In genomic region chr2:38350796-38351195, GRCm38 (mm10) we compare ENCODE assay signal across 8 mouse cellular contexts. TPM values are rescaled to one million over a fixed set of nuclear protein-coding genes. Genes with fewer than 3 reads are reported as not detected.
DNase-seq lines count a peak whose midpoint lies in the region; ATAC-seq and TF ChIP-seq lines count a peak whose summit lies in the region.

No protein-coding gene starts in this region.

- TF ChIP-seq CTCF in spleen, adult 2 months (IDR thresholded peaks at IDR 0.05; ENCODE audit: extremely low read depth, insufficient read depth, insufficient read length, insufficient replicate concordance) = no peak
- TF ChIP-seq CTCF in heart, adult 2 months (IDR thresholded peaks at IDR 0.05) = no peak
- TF ChIP-seq CTCF in stomach, postnatal 0 days (IDR thresholded peaks at IDR 0.05; ENCODE audit: low read depth) = no peak

- 1% methylated on average over 37 of the region's 37 CpGs for WGBS in spleen, adult 2 months
- WGBS in embryonic facial prominence, embryonic 11.5 days = under 1% methylated on average over 37 of the region's 37 CpGs
- under 1% methylated on average over 37 of the region's 37 CpGs for WGBS in heart, adult 2 months
- under 1% methylated on average over 37 of the region's 37 CpGs for WGBS in limb, embryonic 12.5 days
- WGBS in midbrain, embryonic 13.5 days = under 1% methylated on average over 36 of the region's 37 CpGs
- WGBS in stomach, postnatal 0 days = 0% methylated on average over 34 of the region's 37 CpGs

- TF ChIP-seq EP300 in heart, adult 2 months (IDR thresholded peaks at IDR 0.05; ENCODE audit: insufficient read depth, low read depth, low read length) = no peak
- TF ChIP-seq EP300 in stomach, postnatal 0 days (optimal IDR thresholded peaks at IDR 0.05) = no peak

- peaks cover 21% of the 10 kb centered on the region for H3K4me1 ChIP-seq in spleen, adult 2 months (ENCODE audit: control insufficient read depth, insufficient read depth, insufficient read length)
- H3K4me1 ChIP-seq in embryonic facial prominence, embryonic 11.5 days (ENCODE audit: control insufficient read depth, insufficient read depth, low read length) = peaks cover 4% of the 10 kb centered on the region; the same call in 1 of the 2 replicates
- H3K4me1 ChIP-seq in heart, adult 2 months (ENCODE audit: control insufficient read depth, insufficient read depth, low read length) = no peaks in the 10 kb centered on the region
- peaks cover 75% of the 10 kb centered on the region for H3K4me1 ChIP-seq in limb, embryonic 12.5 days (replicated peaks)
- H3K4me1 ChIP-seq in midbrain, embryonic 13.5 days (replicated peaks) = peaks cover 65% of the 10 kb centered on the region
- peaks cover 5% of the 10 kb centered on the region; the same call in 1 of the 2 replicates for H3K4me1 ChIP-seq in stomach, postnatal 0 days (replicated peaks; ENCODE audit: control insufficient read depth, insufficient read depth)

- H3K9ac ChIP-seq in embryonic facial prominence, embryonic 11.5 days (replicated peaks; ENCODE audit: low read length) = peak overlapping the region; percentile 7; the same call in 1 of the 2 replicates
- no peak overlapping the region for H3K9ac ChIP-seq in heart, adult 2 months (ENCODE audit: low read depth, low read length)
- peak overlapping the region; percentile 58 for H3K9ac ChIP-seq in limb, embryonic 12.5 days (replicated peaks)
- H3K9ac ChIP-seq in midbrain, embryonic 13.5 days (replicated peaks) = peak overlapping the region; percentile 88
- no peak overlapping the region for H3K9ac ChIP-seq in stomach, postnatal 0 days (ENCODE audit: low read length)

- no peak overlapping the region for H3K27ac ChIP-seq in spleen, adult 2 months (ENCODE audit: insufficient read depth, low read length)
- H3K27ac ChIP-seq in embryonic facial prominence, embryonic 11.5 days (replicated peaks; ENCODE audit: low read depth, low read length) = no peak overlapping the region
- H3K27ac ChIP-seq in heart, adult 2 months = no peak overlapping the region
- H3K27ac ChIP-seq in limb, embryonic 12.5 days = peak overlapping the region; percentile 89
- H3K27ac ChIP-seq in midbrain, embryonic 13.5 days = peak overlapping the region; percentile 96
- no peak overlapping the region for H3K27ac ChIP-seq in stomach, postnatal 0 days (replicated peaks)

- peak in 1 of 2 experiments; percentile 22 for DNase-seq in spleen, adult 2 months (ENCODE audit: low read depth in 1 of 2, low spot score in 2 of 2)
- DNase-seq in spleen, postnatal 10 days (ENCODE audit: low spot score in 2 of 2) = no peak
- peak; percentile 94 for DNase-seq in embryonic facial prominence, embryonic 11.5 days (ENCODE audit: low spot score)
- peak; percentile 85 to 87 for DNase-seq in heart, adult 2 months
- DNase-seq in kidney, adult 18-20 months = peak; percentile 76
- DNase-seq in stomach, postnatal 0 days (ENCODE audit: low spot score) = peak; percentile 71

- no peaks in the 10 kb centered on the region for H3K9me3 ChIP-seq in embryonic facial prominence, embryonic 11.5 days (replicated peaks; ENCODE audit: control insufficient read depth, low read length)
- no peaks in the 10 kb centered on the region for H3K9me3 ChIP-seq in limb, embryonic 12.5 days
- H3K9me3 ChIP-seq in midbrain, embryonic 13.5 days = no peaks in the 10 kb centered on the region
- H3K9me3 ChIP-seq in stomach, postnatal 0 days (ENCODE audit: control insufficient read depth, low read length) = no peaks in the 10 kb centered on the region

- peak overlapping the region; percentile 52 for H3K4me3 ChIP-seq in spleen, adult 2 months (ENCODE audit: extremely low read depth, insufficient read depth, insufficient read length)
- H3K4me3 ChIP-seq in embryonic facial prominence, embryonic 11.5 days (ENCODE audit: low read depth, low read length) = peak overlapping the region; percentile 43
- peak overlapping the region; percentile 43 for H3K4me3 ChIP-seq in heart, adult 2 months
- H3K4me3 ChIP-seq in limb, embryonic 12.5 days (replicated peaks) = peak overlapping the region; percentile 62
- H3K4me3 ChIP-seq in midbrain, embryonic 13.5 days (replicated peaks) = peak overlapping the region; percentile 63
- peak overlapping the region; percentile 41 for H3K4me3 ChIP-seq in stomach, postnatal 0 days (ENCODE audit: low read depth, low read length)

- TF ChIP-seq POLR2A in spleen, adult 2 months (IDR thresholded peaks at IDR 0.05; ENCODE audit: low read depth, low read length) = no peak
- TF ChIP-seq POLR2A in heart, adult 2 months (IDR thresholded peaks at IDR 0.05; ENCODE audit: insufficient read depth, low read depth, low read length) = no peak

- peak overlapping the region; percentile 76 for H3K4me2 ChIP-seq in embryonic facial prominence, embryonic 11.5 days (ENCODE audit: low read depth, low read length)
- peak overlapping the region; percentile 88 for H3K4me2 ChIP-seq in limb, embryonic 12.5 days
- H3K4me2 ChIP-seq in midbrain, embryonic 13.5 days (replicated peaks) = peak overlapping the region; percentile 68
- peak overlapping the region; percentile 62 for H3K4me2 ChIP-seq in stomach, postnatal 0 days (replicated peaks; ENCODE audit: low read depth)

- peaks cover 65% of the 10 kb centered on the region for H3K27me3 ChIP-seq in spleen, adult 2 months (ENCODE audit: control insufficient read depth, insufficient read depth, low read length)
- H3K27me3 ChIP-seq in embryonic facial prominence, embryonic 11.5 days (ENCODE audit: control insufficient read depth, insufficient read depth, low read length) = peaks cover 83% of the 10 kb centered on the region
- H3K27me3 ChIP-seq in heart, adult 2 months (ENCODE audit: control insufficient read depth, insufficient read depth, low read length) = peaks cover 46% of the 10 kb centered on the region
- peaks cover 93% of the 10 kb centered on the region for H3K27me3 ChIP-seq in limb, embryonic 12.5 days
- peaks cover 88% of the 10 kb centered on the region for H3K27me3 ChIP-seq in midbrain, embryonic 13.5 days
- H3K27me3 ChIP-seq in stomach, postnatal 0 days (ENCODE audit: control insufficient read depth, insufficient read depth, low read length) = peaks cover 53% of the 10 kb centered on the region

- ATAC-seq in embryonic facial prominence, embryonic 11.5 days (replicated peaks; ENCODE audit: insufficient number of reproducible peaks, low FRiP score, low TSS enrichment, low read depth) = peak; percentile 92
- ATAC-seq in limb, embryonic 12.5 days (ENCODE audit: insufficient number of reproducible peaks, insufficient read depth, low FRiP score, low TSS enrichment, low read depth) = peak; percentile 94
- ATAC-seq in midbrain, embryonic 13.5 days = peak; percentile 92
- ATAC-seq in stomach, postnatal 0 days (ENCODE audit: low FRiP score, low TSS enrichment) = peak; percentile 86

- H3K79me2 ChIP-seq in heart, adult 2 months (replicated peaks; ENCODE audit: control insufficient read depth, insufficient read depth, low read length) = no peaks in the 10 kb centered on the region

- intact Hi-C loops in heart, adult 2 months (cut with DNase I) = loop anchor here (10.0 kb wide), 1 partner anchor 364 kb away; the partner anchor contains the start of gene Nr5a1

- no peaks in the 10 kb centered on the region for H3K36me3 ChIP-seq in spleen, adult 2 months (ENCODE audit: control insufficient read depth, insufficient read depth, low read length)
- no peaks in the 10 kb centered on the region for H3K36me3 ChIP-seq in embryonic facial prominence, embryonic 11.5 days (replicated peaks; ENCODE audit: control insufficient read depth, insufficient read depth, low read depth, low read length)
- no peaks in the 10 kb centered on the region for H3K36me3 ChIP-seq in heart, adult 2 months (ENCODE audit: control insufficient read depth, insufficient read depth, low read length)
- H3K36me3 ChIP-seq in limb, embryonic 12.5 days = 0 out of 2 replicates have a peak, but pooled peaks cover 4% of the 10 kb centered on the region
- no peaks in the 10 kb centered on the region for H3K36me3 ChIP-seq in midbrain, embryonic 13.5 days
- H3K36me3 ChIP-seq in stomach, postnatal 0 days (ENCODE audit: control insufficient read depth, insufficient read depth, low read length) = no peaks in the 10 kb centered on the region

RNA-seq across cellular contexts. Expression of gene Lhx2, which starts 11.7 kb away (rescaled TPM):
- polyA plus RNA-seq in spleen, adult 2 months (2012; rRNA removed) = 0.25 and 0.30 TPM in 2 replicates
- 15.5 and 18.6 TPM in 2 replicates for polyA plus RNA-seq in embryonic facial prominence, embryonic 11.5 days (2014; fragmentation: Nextera tagmentation; extraction: Ambion mirVana)
- total RNA-seq in heart, adult 2 months (2021) = not detected
- 0.06 TPM in 1 of 2 replicates, not detected in the other for polyA plus RNA-seq in heart, adult 2 months (2012; rRNA removed)
- 36.9 and 42.7 TPM in 2 replicates for polyA plus RNA-seq in limb, embryonic 12.5 days (2016; fragmentation: Nextera tagmentation; extraction: Ambion mirVana)
- 89.3 and 97.3 TPM in 2 replicates for polyA plus RNA-seq in midbrain, embryonic 13.5 days (2015; fragmentation: Nextera tagmentation; extraction: Ambion mirVana)
- polyA plus RNA-seq in stomach, postnatal 0 days (2015; fragmentation: Nextera tagmentation; extraction: Ambion mirVana) = not detected in 2 replicates

Comparison
In these comparisons a context has a peak if more than half of its experiments do, and no peak if none do; other contexts are left out.
1. DNase-seq: peak in embryonic facial prominence, embryonic 11.5 days (single experiment), heart, adult 2 months (2 of 2), kidney, adult 18-20 months (single experiment) and stomach, postnatal 0 days (single experiment); none in spleen, postnatal 10 days (0 of 2).
2. H3K27ac ChIP-seq: peak in limb, embryonic 12.5 days (single experiment) and midbrain, embryonic 13.5 days (single experiment); none in spleen, adult 2 months (single experiment), embryonic facial prominence, embryonic 11.5 days (single experiment), heart, adult 2 months (single experiment) and stomach, postnatal 0 days (single experiment).
3. H3K9ac ChIP-seq: peak in embryonic facial prominence, embryonic 11.5 days (single experiment), limb, embryonic 12.5 days (single experiment) and midbrain, embryonic 13.5 days (single experiment); none in heart, adult 2 months (single experiment) and stomach, postnatal 0 days (single experiment).
4. RNA of gene Lhx2, which starts 11.7 kb away (polyA plus RNA-seq): 89.3 to 97.3 TPM in midbrain, embryonic 13.5 days, 36.9 to 42.7 TPM in limb, embryonic 12.5 days and 15.5 to 18.6 TPM in embryonic facial prominence, embryonic 11.5 days; 0.25 to 0.30 TPM in spleen, adult 2 months, not detected in stomach, postnatal 0 days and 0.06 TPM in heart, adult 2 months; every median in the first group is over 10 times any median in the second.
5. Peak in every context shown above with its lines, with median percentiles within 50 percentile points of each other: H3K4me3 ChIP-seq, ATAC-seq and H3K4me2 ChIP-seq.